Mouse (Mus musculus) thymus, adult 2 months (tissue): ENCODE measurements around the gene Cav2. TPM values are rescaled to one million over a fixed set of nuclear protein-coding genes. Genes with fewer than 3 reads are reported as not detected.
A peak's percentile ranks its signal among the peaks of the same experiment; 100 is the strongest.

Source experiments
- DNase-seq: peaks from one replicate; pipeline ENCODE4 v3.0.0; 2021
- H3K27ac ChIP-seq: fragments of 200-500 bp; 2 replicates; pipeline ENCODE4 v1.5.1; 2012; ENCODE audit warnings: low read length, control low read depth; ENCODE audit not compliant: control insufficient read depth, insufficient read depth
- H3K27me3 ChIP-seq: fragments of 200-500 bp; 2 replicates; pipeline ENCODE4 v1.6.1; 2012; ENCODE audit warnings: mild to moderate bottlenecking, low read length, moderate library complexity, mixed read lengths; ENCODE audit not compliant: control insufficient read depth, insufficient read depth
- H3K36me3 ChIP-seq: fragments of 200-500 bp; 2 replicates; pipeline ENCODE4 v1.6.1; 2012; ENCODE audit warnings: mild to moderate bottlenecking, low read length, moderate library complexity; ENCODE audit not compliant: control insufficient read depth, insufficient read depth
- H3K4me1 ChIP-seq: fragments of 200-500 bp; replicated peaks from 2 replicates; pipeline ENCODE4 v1.6.1; 2012; ENCODE audit warnings: low read length; ENCODE audit not compliant: control insufficient read depth, insufficient read depth
- H3K4me3 ChIP-seq: fragments of 200-500 bp; 2 replicates; pipeline ENCODE4 v1.5.1; 2012; ENCODE audit warnings: mild to moderate bottlenecking, low read length, control low read depth, moderate library complexity; ENCODE audit not compliant: control insufficient read depth, insufficient read depth
- CTCF ChIP-seq: fragments of 200-500 bp; IDR thresholded peaks from 2 replicates; pipeline ENCODE4 v1.5.1; 2012; ENCODE audit warnings: mild to moderate bottlenecking, control low read depth, low read length, moderate library complexity, borderline replicate concordance; ENCODE audit not compliant: control insufficient read depth, poor library complexity, insufficient read depth; ENCODE audit errors: extremely low read depth
- POLR2A ChIP-seq: fragments of 200-500 bp; IDR thresholded peaks from 2 replicates; pipeline ENCODE4 v1.6.1; 2012; ENCODE audit warnings: mild to moderate bottlenecking, low read length, control low read depth, moderate library complexity; ENCODE audit not compliant: control insufficient read depth, poor library complexity, insufficient read depth; ENCODE audit errors: extremely low read depth
- WGBS: fragments of 180-500 bp; shearing (Covaris S2); methylation state at CpG from one replicate; pipeline ENCODE4 v1.1.7; 2018; 5-methylcytosine and 5-hydroxymethylcytosine counted together
- polyA plus RNA-seq: library from polyadenylated mRNA; depleted of rRNA; stranded (reverse); fragments of >200 nt; gene quantifications from 2 replicates; pipeline ENCODE4 v1.2.3, GENCODE M21; 2012

Gene Cav2
- polyA plus RNA-seq, 1 experiment, result 11.4 TPM

DNA sequence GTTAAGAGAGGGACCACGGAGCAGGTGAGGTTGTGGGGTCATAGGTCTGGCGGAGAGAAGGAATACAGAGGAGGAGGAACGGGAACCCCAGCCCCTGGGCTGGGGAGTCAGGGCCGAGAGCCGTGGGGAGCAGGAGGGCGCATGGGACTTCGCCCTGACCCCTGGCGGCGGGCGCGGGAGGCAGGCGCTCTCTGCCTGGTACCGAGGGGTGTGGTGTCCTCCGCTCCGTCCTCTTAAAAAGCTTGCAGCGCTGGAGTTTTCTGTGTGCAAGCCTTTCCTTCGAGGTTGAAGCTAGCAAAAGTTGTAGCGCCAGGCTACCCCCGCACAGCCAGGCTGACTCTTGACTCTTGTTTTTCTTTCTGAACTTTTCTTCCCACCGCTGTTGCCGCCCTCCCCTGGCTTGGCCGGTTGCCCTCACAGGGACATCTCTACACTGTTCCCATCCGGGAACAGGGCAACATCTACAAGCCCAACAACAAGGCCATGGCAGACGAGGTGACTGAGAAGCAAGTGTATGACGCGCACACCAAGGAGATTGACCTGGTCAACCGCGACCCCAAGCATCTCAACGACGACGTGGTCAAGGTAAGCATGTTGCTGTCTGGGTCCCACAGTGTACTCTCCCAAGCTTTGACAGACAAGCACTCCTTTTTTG is 26.6 kb downstream of the Cav2 start:
- DNase-seq, result peak; percentile 40
- no peak overlapping the region for H3K4me3 ChIP-seq
- H3K4me1 ChIP-seq, result no peaks in the 10 kb centered on the region
- WGBS, result 8% methylated on average over 31 of the region's 31 CpGs
- H3K27me3 ChIP-seq, result no peaks in the 10 kb centered on the region; the same call in 1 of the 2 replicates
- TF ChIP-seq CTCF, result 0 out of 2 replicates have a peak, but pooled peaks have one; percentile 46
- no peak for TF ChIP-seq POLR2A
- no peaks in the 10 kb centered on the region for H3K36me3 ChIP-seq
- H3K27ac ChIP-seq, result no peak overlapping the region

DNA sequence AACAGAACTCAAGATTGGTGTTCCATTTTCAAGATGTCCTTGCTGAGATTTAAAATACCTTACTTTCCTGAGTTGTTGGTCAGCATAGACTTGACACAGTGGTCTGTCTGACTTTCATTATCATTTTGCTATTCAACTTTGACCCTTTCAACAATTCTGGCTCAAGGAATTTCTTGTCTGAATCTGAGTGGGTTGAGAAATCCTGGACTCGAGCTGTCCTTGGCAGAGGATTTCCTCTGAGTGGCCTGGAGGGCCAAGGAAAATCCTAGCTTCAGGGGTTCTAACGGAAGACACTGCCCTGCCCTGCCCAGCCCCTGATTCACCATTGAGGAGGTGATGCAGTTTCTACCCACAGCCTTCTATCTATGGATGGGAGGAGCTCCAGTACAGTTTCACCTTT is 27.7 kb downstream of the Cav2 start:
- H3K27ac ChIP-seq, result no peak overlapping the region
- DNase-seq, result no peak
- 81% methylated on average over 2 of the region's 2 CpGs for WGBS

DNA sequence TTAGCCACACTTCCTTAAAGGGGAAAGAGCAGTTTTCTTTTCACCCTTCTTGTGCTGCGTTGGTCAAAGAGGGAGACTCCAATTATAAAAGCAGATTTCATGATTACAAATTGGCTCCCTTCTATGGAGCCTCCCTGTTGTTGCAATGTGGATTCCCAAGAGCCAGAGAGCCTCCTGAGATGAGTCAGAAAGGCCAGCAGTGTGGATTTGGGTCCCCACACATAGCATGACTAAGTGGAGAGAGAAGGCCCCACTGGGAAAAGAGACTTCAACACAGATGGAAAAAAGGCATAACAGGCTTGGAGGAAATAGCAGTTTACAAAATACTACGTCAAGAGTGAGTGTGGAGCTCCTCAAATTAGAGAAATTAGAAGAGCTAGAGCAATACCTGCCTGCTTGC is 28.3 kb downstream of the Cav2 start:
- DNase-seq, result no peak
- no peaks in the 10 kb centered on the region for H3K36me3 ChIP-seq
- TF ChIP-seq POLR2A, result no peak
- H3K27me3 ChIP-seq, result no peaks in the 10 kb centered on the region; the same call in 1 of the 2 replicates
- 91% methylated on average over 2 of the region's 2 CpGs for WGBS
- no peak overlapping the region for H3K4me3 ChIP-seq
- H3K4me1 ChIP-seq, result no peaks in the 10 kb centered on the region
- H3K27ac ChIP-seq, result no peak overlapping the region

More for the DNA sequence above, 27.7 kb downstream of the Cav2 start:
- no peaks in the 10 kb centered on the region for H3K4me1 ChIP-seq
- no peak for TF ChIP-seq CTCF
- TF ChIP-seq POLR2A, result no peak
- H3K36me3 ChIP-seq, result no peaks in the 10 kb centered on the region
- H3K27me3 ChIP-seq, result no peaks in the 10 kb centered on the region; the same call in 1 of the 2 replicates
- H3K4me3 ChIP-seq, result no peak overlapping the region

DNA sequence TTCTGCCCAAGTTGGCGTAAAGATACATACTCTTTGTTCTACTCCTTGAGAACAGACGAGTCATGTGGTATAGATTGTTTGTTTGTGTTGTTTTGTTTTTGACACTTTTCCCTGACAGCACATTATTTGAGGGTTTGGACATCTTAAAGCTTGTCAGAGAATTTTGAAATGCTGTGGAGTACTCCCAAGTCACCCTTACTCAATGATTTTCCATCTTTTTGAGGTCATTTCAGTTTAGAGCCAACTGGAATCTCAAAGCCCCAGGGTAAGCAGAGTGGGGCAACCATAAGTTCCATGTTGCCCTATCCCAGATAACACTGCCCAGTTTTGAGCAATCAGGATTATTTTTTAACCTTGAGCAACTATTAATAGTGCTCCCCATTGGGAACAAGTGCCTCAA is 33.3 kb downstream of the Cav2 start:
- WGBS, result 91% methylated on average over 2 of the region's 2 CpGs
- no peak for TF ChIP-seq CTCF
- TF ChIP-seq POLR2A, result no peak

DNA sequence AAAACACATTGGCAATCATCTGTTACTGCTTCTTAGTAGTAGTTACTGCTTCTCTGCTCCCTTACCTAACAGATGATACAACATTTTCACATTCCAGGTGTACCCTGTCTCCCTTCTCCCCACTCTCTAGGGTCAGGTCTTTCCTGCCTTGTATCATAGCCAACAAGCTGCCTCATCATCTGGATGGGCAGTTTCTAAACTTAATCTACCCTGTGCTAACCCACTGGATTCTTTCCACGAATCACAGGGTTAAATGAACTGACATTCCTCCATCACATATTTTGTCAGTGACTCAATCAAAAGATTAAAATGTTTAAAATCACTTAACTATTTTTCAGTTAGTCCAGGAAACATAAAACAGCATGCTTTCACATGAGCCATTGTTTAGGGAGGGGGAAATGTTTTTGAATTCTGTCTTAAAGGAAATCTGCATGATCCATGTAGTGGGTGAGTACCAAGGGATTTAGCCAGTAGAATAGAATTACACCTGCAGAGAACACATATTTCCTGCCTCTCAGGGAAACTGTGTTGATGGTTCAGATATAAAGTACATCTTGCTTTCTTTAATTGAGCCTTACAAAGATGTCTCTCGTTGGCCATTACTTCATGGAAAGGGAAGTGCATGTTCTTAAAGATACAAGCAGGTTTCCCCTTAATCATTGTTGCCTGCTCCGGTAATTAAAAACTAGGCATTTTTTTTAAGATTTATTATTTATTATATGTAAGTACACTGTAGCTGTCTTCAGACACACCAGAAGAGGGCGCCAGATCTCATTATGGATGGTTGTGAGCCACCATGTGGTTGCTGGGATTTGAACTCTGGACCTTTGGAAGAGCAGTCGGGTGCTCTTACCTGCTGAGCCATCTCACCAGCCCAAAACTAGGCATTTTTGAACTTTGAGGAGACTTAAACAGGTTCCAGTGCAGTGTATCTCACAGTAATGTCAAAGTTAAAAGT is 34.0 kb downstream of the Cav2 start:
- Histone ChIP-seq H3K4me1 (no peaks in the 10 kb centered on the region; the same call in 1 of the 2 replicates), H3K36me3 (no peaks in the 10 kb centered on the region), H3K4me3 (no peak overlapping the region), H3K27me3 (no peaks in the 10 kb centered on the region), H3K27ac (no peak overlapping the region)
- DNase-seq, result no peak
- WGBS, result 89% methylated on average over 5 of the region's 5 CpGs
- TF ChIP-seq CTCF, result no peak

More for the DNA sequence above, 33.3 kb downstream of the Cav2 start:
- DNase-seq, result no peak
- no peaks in the 10 kb centered on the region for H3K36me3 ChIP-seq
- H3K4me3 ChIP-seq, result no peak overlapping the region
- H3K27me3 ChIP-seq, result no peaks in the 10 kb centered on the region
- H3K27ac ChIP-seq, result no peak overlapping the region
- H3K4me1 ChIP-seq, result no peaks in the 10 kb centered on the region; the same call in 1 of the 2 replicates

DNA sequence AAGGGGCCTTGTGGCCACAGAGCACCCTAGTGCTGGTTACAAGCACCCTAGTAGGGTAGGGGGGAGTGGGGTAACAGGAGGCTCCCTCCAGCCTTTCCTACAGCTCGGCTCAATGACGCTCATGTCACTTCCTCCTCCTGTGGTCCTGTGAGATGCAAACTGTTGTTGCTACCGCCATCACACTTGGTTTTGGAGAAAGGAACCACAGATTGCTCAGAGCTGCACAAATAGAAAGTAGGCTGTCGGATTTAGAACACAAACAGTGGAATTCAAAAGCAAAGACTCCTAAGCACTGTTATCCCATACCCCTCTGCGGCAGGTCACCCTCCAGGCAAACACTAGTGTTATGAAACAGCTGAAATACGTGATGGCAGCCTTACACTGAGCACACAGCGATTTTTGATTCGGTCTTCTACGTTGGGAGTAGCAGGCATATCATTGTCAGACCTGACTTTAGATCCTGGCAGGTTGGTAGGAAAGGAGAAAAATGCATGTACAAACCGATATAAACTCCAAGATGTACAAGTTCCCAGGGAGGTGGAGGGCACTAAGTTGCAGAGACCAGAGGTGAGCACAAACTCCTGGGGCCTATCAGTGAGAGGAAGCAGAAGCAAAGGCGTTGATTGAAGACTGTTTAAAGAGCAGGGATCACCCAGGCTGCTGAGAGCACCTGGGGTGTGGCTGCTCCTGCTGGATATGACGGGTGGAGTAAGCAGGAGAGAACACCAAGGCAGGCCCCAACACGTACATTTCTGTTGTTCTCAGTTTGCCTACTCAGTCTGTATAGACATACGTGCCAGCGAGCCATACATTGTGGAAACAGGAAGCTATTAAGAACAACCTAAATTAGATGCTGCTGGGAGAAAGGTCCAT is 35.5 kb downstream of the Cav2 start:
- H3K27ac ChIP-seq, result no peak overlapping the region
- no peaks in the 10 kb centered on the region for H3K36me3 ChIP-seq
- no peak for DNase-seq
- 78% methylated on average over 15 of the region's 15 CpGs for WGBS
- TF ChIP-seq POLR2A, result no peak
- no peak for TF ChIP-seq CTCF
- H3K27me3 ChIP-seq, result no peaks in the 10 kb centered on the region
- no peak overlapping the region for H3K4me3 ChIP-seq
- H3K4me1 ChIP-seq, result no peaks in the 10 kb centered on the region; the same call in 1 of the 2 replicates
